Mouse (Mus musculus) central nervous system, embryonic 14 days (tissue): ENCODE measurements around the gene Defb15. TPM values are rescaled to one million over a fixed set of nuclear protein-coding genes. Genes with fewer than 3 reads are reported as not detected.

Experiments
- polyA plus RNA-seq: library from polyadenylated mRNA; depleted of rRNA; stranded (reverse); fragments of >200 nt; gene quantifications from 2 replicates; pipeline ENCODE4 v1.2.3, GENCODE M21; 2012; rRNA removed

Defb15 gene
- not detected in 2 replicates for polyA plus RNA-seq

GRCm38 (mm10) chr8:21932610-21933009 lies at the start of gene Defb15:
Gene Defb15 (minus strand): TSS chr8:21932710.

GRCm38 (mm10) chr8:21969475-21969874 lies 37.0 kb upstream of the Defb15 start, which contains the start of gene Ccdc70:
Gene Ccdc70 (plus strand): TSS chr8:21969775.

GRCm38 (mm10) chr8:21958414-21958813 lies 25.9 kb upstream of the Defb15 start, which contains the start of gene Fam90a1a:
Gene Fam90a1a (plus strand): TSS chr8:21958714.

GRCm38 (mm10) chr8:21946462-21946861 lies 14.0 kb upstream of the Defb15 start, which contains the start of gene Defb13:
Gene Defb13 (plus strand): TSS chr8:21946762.

GRCm38 (mm10) chr8:21938052-21938451 lies 5.5 kb upstream of the Defb15 start, which contains the start of gene Defb35:
Gene Defb35 (plus strand): TSS chr8:21938352.

GRCm38 (mm10) chr8:21906290-21906689 lies 26.2 kb downstream of the Defb15 start, which contains the start of gene Defb11:
Gene Defb11 (minus strand): TSS chr8:21906412.

GRCm38 (mm10) chr8:21885321-21885720 lies 47.2 kb downstream of the Defb15 start, which contains the start of gene Defb9:
Gene Defb9 (minus strand): TSS chr8:21885421.

Other genes starting within 250 kb of the Defb15 start
- gene AY761184, start 229.1 kb downstream of the Defb15 start, polyA plus RNA-seq, result not detected in 2 replicates
- not detected in 2 replicates for gene Defa24, start 198.2 kb downstream of the Defb15 start, polyA plus RNA-seq
- not detected in 2 replicates for gene Defb50, start 109.2 kb downstream of the Defb15 start, polyA plus RNA-seq
- not detected in 2 replicates for gene Defb2, start 92.8 kb downstream of the Defb15 start, polyA plus RNA-seq
- 0.50 TPM in 1 of 2 replicates, not detected in the other for gene Defb10, start 73.8 kb downstream of the Defb15 start, polyA plus RNA-seq
- gene Defb9, start 47.3 kb downstream of the Defb15 start, polyA plus RNA-seq, result not detected in 2 replicates
- 12.3 and 15.2 TPM in 2 replicates for gene Defb11, start 26.3 kb downstream of the Defb15 start, polyA plus RNA-seq
- not detected in 2 replicates for gene Defb35, start 5.6 kb upstream of the Defb15 start, polyA plus RNA-seq
- gene Defb13, start 14.1 kb upstream of the Defb15 start, polyA plus RNA-seq, result not detected in 2 replicates
- gene Fam90a1a, start 26.0 kb upstream of the Defb15 start, polyA plus RNA-seq, result not detected in 2 replicates
- not detected in 2 replicates for gene Ccdc70, start 37.1 kb upstream of the Defb15 start, polyA plus RNA-seq
- 2.2 TPM in 2 replicates for gene Atp7b, start 127.6 kb upstream of the Defb15 start, polyA plus RNA-seq
- gene Alg11, start 128.0 kb upstream of the Defb15 start, polyA plus RNA-seq, result 9.7 TPM in 2 replicates
- 0.74 and 0.86 TPM in 2 replicates for gene Nek5, start 192.3 kb upstream of the Defb15 start, polyA plus RNA-seq
- gene Nek3, start 233.7 kb upstream of the Defb15 start, polyA plus RNA-seq, result 9.0 and 9.9 TPM in 2 replicates